Mouse (Mus musculus) testis, adult 2 months (tissue): ENCODE results near the gene Grb14. TPM values are rescaled to one million over a fixed set of nuclear protein-coding genes. Genes with fewer than 3 reads are reported as not detected.

ENCODE experiments used
- H3K27ac ChIP-seq: fragments of 200-500 bp; 2 replicates; pipeline ENCODE4 v1.5.1; 2012; ENCODE audit warnings: low read depth, low read length; ENCODE audit not compliant: control insufficient read depth, insufficient read depth
- H3K27me3 ChIP-seq: fragments of 200-500 bp; 2 replicates; pipeline ENCODE4 v1.6.1; 2012; ENCODE audit warnings: mild to moderate bottlenecking, low read length, moderate library complexity; ENCODE audit not compliant: control insufficient read depth, insufficient read depth
- H3K36me3 ChIP-seq: fragments of 200-500 bp; 2 replicates; pipeline ENCODE4 v1.6.1; 2012; ENCODE audit warnings: mild to moderate bottlenecking, low read length; ENCODE audit not compliant: control insufficient read depth, insufficient read depth
- H3K4me1 ChIP-seq: fragments of 200-500 bp; 2 replicates; pipeline ENCODE4 v1.6.1; 2012; ENCODE audit warnings: low read length; ENCODE audit not compliant: control insufficient read depth, insufficient read depth
- H3K4me3 ChIP-seq: fragments of 200-500 bp; 2 replicates; pipeline ENCODE4 v1.5.1; 2012; ENCODE audit warnings: low read depth, mild to moderate bottlenecking, low read length, moderate library complexity, mixed read lengths; ENCODE audit not compliant: control insufficient read depth
- CTCF ChIP-seq: fragments of 200-500 bp; IDR thresholded peaks from 2 replicates; pipeline ENCODE4 v1.5.1; 2012; ENCODE audit warnings: low read depth, mild to moderate bottlenecking, inconsistent platforms, low read length, moderate library complexity; ENCODE audit not compliant: control insufficient read depth, insufficient read depth, insufficient replicate concordance
- POLR2A ChIP-seq: fragments of 200-500 bp; IDR thresholded peaks from 2 replicates; pipeline ENCODE4 v1.6.1; 2012; ENCODE audit warnings: low read depth, mild to moderate bottlenecking, inconsistent platforms, low read length, moderate library complexity; ENCODE audit not compliant: control insufficient read depth
- polyA plus RNA-seq: library from polyadenylated mRNA; depleted of rRNA; stranded (reverse); fragments of >200 nt; gene quantifications from 2 replicates; pipeline ENCODE4 v1.2.3, GENCODE M21; 2012

Gene Grb14
- polyA plus RNA-seq, 1 experiment, result 6.2 TPM

- TF ChIP-seq CTCF, result no peak
- no peak for TF ChIP-seq POLR2A
- Histone ChIP-seq H3K27ac (no peak overlapping the region), H3K36me3 (no peaks in the 10 kb centered on the region), H3K4me3 (no peak overlapping the region), H3K27me3 (no peaks in the 10 kb centered on the region), H3K4me1 (no peaks in the 10 kb centered on the region)
These were observed 50.2 kb downstream of the Grb14 start for GRCm38 (mm10) chr2:64974549-64974948.

DNA sequence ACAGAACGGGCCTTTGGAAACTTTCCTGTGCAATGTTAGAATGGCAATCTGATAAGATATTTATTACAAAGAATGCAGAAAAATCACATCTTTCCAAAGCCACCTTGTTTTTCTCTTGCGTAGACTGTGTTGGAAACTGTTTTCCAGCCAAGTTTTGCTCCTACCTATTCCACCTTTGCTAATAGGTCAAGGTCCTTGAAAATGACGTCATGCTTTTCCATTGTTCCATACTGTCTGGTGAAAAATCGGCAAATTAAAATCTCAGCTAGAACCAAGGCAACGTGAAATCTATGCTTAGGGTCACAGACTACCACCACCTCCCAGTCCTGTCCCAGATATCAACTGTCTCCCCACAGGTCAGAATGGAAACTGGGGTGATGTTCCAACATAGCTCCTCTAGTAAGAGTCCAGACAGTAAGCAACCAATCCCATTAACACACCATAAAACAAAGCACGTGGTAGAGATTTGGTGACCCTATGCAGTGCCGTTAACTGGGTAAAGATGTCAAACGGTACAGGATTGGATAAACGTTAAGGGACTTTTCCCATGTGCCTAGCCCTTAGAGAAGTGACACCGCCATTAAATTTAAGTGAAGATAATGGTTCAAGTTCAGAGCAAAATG is 50.9 kb downstream of the Grb14 start:
- Histone ChIP-seq H3K4me3 (no peak overlapping the region), H3K4me1 (no peaks in the 10 kb centered on the region), H3K27ac (no peak overlapping the region), H3K36me3 (no peaks in the 10 kb centered on the region), H3K27me3 (no peaks in the 10 kb centered on the region)
- TF ChIP-seq CTCF, result no peak
- no peak for TF ChIP-seq POLR2A

DNA sequence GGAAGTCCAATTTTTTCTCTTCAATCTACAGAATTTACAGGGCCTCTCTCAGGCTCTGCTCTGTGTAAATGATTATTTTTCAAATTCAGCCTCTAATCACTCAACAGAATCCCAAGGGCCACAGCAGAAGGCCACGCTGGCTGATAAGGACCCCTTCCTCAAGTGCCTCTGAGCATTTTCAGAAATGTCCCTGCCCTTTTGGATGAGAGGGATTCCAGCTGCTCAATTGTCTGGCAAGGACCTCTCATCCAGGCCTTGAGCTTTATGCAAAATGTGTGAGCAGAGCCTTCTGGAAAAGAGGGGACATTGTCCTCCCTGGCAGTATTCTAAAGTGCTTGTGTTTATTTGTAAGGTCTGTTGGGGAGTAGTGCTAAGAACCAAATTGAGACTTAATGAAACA is 51.7 kb downstream of the Grb14 start:
- Histone ChIP-seq H3K4me1 (no peaks in the 10 kb centered on the region), H3K4me3 (no peak overlapping the region), H3K27ac (no peak overlapping the region), H3K36me3 (no peaks in the 10 kb centered on the region), H3K27me3 (no peaks in the 10 kb centered on the region)
- TF ChIP-seq CTCF (no peak), POLR2A (no peak)

- TF ChIP-seq POLR2A (no peak), CTCF (no peak)
- Histone ChIP-seq H3K27ac (no peak overlapping the region), H3K27me3 (no peaks in the 10 kb centered on the region), H3K4me1 (no peaks in the 10 kb centered on the region), H3K4me3 (no peak overlapping the region), H3K36me3 (no peaks in the 10 kb centered on the region)
These were observed 53.0 kb downstream of the Grb14 start for GRCm38 (mm10) chr2:64971828-64972227.

DNA sequence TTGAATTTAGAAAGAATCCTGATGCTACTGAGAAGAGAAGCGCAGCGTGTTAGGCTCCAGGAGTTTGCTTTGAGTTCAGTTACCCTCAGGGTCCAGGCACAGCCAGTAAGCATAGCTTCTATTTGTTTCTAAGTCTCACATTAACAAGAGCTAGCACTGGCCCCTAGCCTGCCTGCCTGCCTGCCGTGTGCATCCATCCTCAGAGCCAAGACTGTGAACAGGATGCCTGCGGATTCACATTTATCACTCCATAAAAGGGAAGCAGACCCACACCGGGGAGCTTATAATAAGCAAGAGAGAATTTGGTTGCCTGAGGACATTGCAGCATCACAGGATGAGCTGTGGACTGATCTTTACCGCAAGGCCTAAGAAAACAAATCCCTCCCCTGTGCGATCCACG is 53.8 kb downstream of the Grb14 start:
- H3K36me3 ChIP-seq, result no peaks in the 10 kb centered on the region
- H3K27me3 ChIP-seq, result no peaks in the 10 kb centered on the region
- no peaks in the 10 kb centered on the region for H3K4me1 ChIP-seq
- H3K27ac ChIP-seq, result no peak overlapping the region
- no peak overlapping the region for H3K4me3 ChIP-seq
- TF ChIP-seq POLR2A (no peak), CTCF (no peak)

DNA sequence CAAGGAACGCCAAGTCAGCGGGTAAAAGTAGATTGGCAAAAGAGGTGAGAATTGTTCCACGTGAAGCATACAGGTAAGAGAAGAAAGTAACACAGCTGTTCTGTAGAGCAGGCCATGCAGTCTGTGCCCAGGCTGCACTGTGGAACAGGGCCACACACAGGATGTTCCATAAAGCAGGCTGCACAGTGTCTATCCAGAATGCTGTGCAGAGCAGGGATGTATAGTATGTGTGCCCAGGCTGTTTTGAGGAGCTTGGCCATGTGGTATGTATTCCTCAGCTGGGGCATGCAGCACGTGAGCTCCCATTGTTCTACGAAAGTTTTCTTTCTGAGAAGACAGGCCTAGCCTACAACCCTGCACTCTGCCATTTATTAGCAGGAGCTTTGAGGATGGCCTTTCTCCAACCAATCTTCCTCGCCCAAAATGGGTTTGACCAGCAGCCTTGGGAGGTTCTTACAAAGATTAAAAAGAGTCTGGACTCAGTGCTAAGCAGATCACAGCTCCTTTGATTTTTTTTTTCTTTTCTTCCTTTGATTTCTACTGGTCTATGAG is 57.8 kb downstream of the Grb14 start:
- no peak for TF ChIP-seq CTCF
- TF ChIP-seq POLR2A, result no peak
- Histone ChIP-seq H3K27ac (no peak overlapping the region), H3K36me3 (no peaks in the 10 kb centered on the region), H3K4me3 (no peak overlapping the region), H3K27me3 (no peaks in the 10 kb centered on the region), H3K4me1 (no peaks in the 10 kb centered on the region)

- no peaks in the 10 kb centered on the region for H3K27me3 ChIP-seq
- no peak for TF ChIP-seq POLR2A
- no peak for TF ChIP-seq CTCF
- H3K4me1 ChIP-seq, result no peaks in the 10 kb centered on the region
- H3K27ac ChIP-seq, result no peak overlapping the region
- no peak overlapping the region for H3K4me3 ChIP-seq
- H3K36me3 ChIP-seq, result no peaks in the 10 kb centered on the region
These were observed 58.5 kb downstream of the Grb14 start for GRCm38 (mm10) chr2:64966323-64966722.
